Mouse (Mus musculus): Measurements from ENCODE around the gene Wwp2. TPM values are rescaled to one million over a fixed set of nuclear protein-coding genes. Genes with fewer than 3 reads are reported as not detected.

Wwp2 gene
- polyA plus RNA-seq, 1 experiment: 33.2 TPM

- TF ChIP-seq GATA1 (IDR thresholded peaks at IDR 0.05; ENCODE audit: low read length): no peak
Measured at GRCm38 (mm10) chr8:107510204-107510603, 74.0 kb downstream of the Wwp2 start.

DNA sequence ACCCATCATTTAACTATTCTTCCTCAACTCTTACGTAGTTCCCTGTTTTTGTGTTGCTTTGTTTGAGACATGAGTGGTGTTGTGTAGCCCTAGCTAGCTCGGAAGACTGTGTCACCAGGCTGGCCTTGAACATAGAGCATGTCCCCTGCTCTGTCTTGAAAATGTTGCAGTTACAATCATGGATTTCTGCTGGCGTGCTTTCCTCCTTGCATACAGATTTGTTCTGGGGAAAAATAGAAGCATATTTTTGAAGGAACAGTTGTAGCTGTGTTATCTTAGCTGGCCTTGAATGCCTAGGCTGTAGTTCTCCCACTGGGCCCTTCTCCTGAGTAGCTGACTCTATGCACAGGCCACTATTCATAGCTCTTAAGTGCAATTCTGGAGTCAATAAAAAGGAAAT is 74.6 kb downstream of the Wwp2 start:
- TF ChIP-seq GATA1 (IDR thresholded peaks at IDR 0.05; ENCODE audit: low read length): no peak

- no peak for TF ChIP-seq GATA1 (IDR thresholded peaks at IDR 0.05; ENCODE audit: low read length)
Measured at GRCm38 (mm10) chr8:107513249-107513648, 77.1 kb downstream of the Wwp2 start.

GRCm38 (mm10) chr8:107514949-107515721 is 79.0 kb downstream of the Wwp2 start:
- TF ChIP-seq GATA1 (IDR thresholded peaks at IDR 0.05; ENCODE audit: low read length): no peak

DNA sequence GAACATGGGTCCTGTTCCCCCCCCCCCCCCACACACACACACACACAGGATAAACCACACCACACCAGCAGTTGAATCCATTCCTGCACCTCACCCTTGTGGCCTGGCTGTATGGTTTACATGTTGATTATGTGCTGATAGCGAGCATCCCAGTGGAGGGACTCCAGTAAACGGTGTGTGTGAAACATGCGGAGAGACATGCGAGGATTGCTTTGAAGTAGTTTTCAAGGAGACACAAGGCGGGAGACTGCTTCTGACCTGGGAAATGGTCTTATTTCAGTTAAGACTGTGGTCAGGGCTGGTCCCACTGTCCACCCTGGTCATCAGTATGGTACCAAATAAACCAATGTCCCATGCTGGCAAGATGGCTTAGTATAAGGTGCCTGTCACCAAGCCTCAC is 82.6 kb downstream of the Wwp2 start:
- TF ChIP-seq GATA1 (IDR thresholded peaks at IDR 0.05; ENCODE audit: low read length): no peak

DNA sequence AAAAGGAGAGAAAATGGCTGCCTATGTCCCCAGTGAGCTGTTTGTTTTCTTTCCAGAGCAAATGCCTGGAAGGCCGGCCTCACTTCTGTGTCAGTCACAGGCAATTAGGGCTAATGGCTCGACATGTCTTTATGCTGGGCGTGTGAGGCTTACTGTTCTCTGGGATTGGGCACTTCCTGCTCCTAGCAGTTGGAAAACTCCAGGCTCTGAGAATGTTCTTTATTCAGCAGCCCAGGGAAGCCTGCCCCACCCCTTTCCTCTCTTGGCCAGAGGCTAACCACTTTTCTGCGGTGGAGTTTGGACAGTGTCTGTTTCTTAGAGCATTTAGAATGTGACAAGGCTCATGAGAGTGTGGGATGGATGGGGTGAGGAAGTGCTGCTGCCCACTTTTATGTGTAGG is 83.7 kb downstream of the Wwp2 start:
- TF ChIP-seq GATA1 (IDR thresholded peaks at IDR 0.05; ENCODE audit: low read length): no peak

GRCm38 (mm10) chr8:107521788-107522554 is 85.8 kb downstream of the Wwp2 start:
- TF ChIP-seq GATA1 (IDR thresholded peaks at IDR 0.05; ENCODE audit: low read length): no peak

DNA sequence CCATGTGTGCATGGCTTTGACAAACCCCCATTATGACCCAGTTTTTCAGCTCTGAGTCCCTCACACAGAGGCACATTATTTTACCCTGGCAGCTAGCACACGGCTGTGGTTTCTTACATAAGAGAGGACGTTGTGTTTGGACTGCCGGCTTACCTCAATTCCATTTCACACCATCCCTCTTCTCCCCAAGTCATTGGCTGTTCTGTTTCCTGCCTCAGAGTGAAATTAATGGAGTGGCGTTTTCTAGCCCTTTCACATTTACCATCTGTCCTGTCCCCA is 86.3 kb downstream of the Wwp2 start:
- no peak for TF ChIP-seq GATA1 (IDR thresholded peaks at IDR 0.05; ENCODE audit: low read length)

GRCm38 (mm10) chr8:107524535-107524934 is 88.4 kb downstream of the Wwp2 start:
- TF ChIP-seq GATA1 (IDR thresholded peaks at IDR 0.05; ENCODE audit: low read length): no peak

- TF ChIP-seq GATA1 (IDR thresholded peaks at IDR 0.05; ENCODE audit: low read length): no peak
Measured at GRCm38 (mm10) chr8:107528786-107529185, 92.6 kb downstream of the Wwp2 start.

- no peak for TF ChIP-seq GATA1 (IDR thresholded peaks at IDR 0.05; ENCODE audit: low read length)
Measured at GRCm38 (mm10) chr8:107537472-107537871, 101.3 kb downstream of the Wwp2 start.

DNA sequence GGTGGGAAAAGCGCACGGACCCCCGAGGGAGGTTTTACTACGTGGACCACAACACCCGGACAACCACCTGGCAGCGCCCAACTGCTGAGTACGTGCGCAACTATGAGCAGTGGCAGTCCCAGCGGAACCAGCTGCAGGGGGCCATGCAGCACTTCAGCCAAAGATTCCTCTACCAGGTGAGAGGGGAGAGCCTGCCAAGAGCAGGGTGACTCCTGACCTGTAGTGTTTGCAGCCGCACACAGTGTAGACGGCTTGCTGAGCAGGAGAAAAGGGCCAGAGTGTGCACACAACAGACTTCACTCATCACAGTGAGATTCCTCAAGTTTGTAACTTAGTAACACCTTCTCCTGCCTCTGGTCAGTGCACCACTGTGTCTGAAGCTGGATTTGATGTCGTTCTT is 104.5 kb downstream of the Wwp2 start:
- TF ChIP-seq GATA1 (IDR thresholded peaks at IDR 0.05; ENCODE audit: low read length): no peak

DNA sequence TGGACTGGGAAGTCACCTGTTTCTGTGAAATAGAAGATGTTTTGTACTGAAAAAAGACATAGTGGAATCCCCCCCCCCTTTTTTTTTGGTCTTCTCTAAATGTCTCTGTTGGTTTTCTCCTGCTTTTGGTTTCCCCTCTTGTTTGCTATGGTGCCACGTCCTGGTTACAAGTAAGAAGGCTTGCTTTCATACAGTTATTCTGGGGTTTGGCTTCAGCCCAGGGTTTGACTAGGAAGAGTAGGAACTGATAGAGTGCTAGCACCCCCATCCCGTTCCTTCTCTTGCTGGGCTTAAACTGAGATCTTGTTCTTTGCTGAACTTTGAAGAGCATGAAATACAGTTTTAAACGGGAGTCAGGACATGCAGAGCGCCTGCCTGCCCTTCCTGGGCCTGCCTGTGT is 105.2 kb downstream of the Wwp2 start:
- no peak for TF ChIP-seq GATA1 (IDR thresholded peaks at IDR 0.05; ENCODE audit: low read length)

- TF ChIP-seq GATA1 (IDR thresholded peaks at IDR 0.05; ENCODE audit: low read length): no peak
Measured at GRCm38 (mm10) chr8:107542151-107542550, 106.0 kb downstream of the Wwp2 start.

- TF ChIP-seq GATA1 (IDR thresholded peaks at IDR 0.05; ENCODE audit: low read length): no peak
Measured at GRCm38 (mm10) chr8:107543714-107544113, 107.5 kb downstream of the Wwp2 start.

GRCm38 (mm10) chr8:107544211-107544610 is 108.0 kb downstream of the Wwp2 start:
- TF ChIP-seq GATA1 (IDR thresholded peaks at IDR 0.05; ENCODE audit: low read length): no peak

DNA sequence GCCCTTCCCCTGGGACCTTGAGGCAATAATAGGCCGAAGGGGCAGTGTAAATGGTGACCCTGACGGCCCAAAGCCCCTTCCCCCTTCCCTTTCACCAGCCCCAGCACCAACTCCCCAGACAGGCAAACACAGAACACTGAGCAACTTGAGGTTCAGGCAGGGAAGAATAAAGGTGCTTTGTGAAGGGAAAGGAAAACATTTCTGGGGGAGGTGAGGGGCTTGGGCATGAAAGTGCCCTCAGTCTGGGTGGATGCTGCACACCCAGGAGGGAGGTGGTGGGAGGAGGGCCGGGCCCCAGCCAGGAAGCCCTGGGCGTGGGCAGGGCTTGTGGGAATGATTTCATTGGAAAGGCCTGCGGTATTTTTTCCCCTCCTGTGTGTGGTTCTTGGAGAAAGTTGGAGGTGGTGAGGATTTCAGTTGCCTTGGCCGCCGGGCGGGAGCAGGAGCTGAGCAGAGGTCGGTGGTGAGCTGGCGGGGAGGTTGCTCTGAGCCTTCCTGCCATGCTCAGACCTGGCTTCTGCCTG is 108.5 kb downstream of the Wwp2 start:
- TF ChIP-seq GATA1 (IDR thresholded peaks at IDR 0.05; ENCODE audit: low read length): no peak
